Mouse (Mus musculus): Measurements from ENCODE around the gene Tnfsf12. TPM values are rescaled to one million over a fixed set of nuclear protein-coding genes. Genes with fewer than 3 reads are reported as not detected.

Gene Tnfsf12
- polyA plus RNA-seq, 1 experiment from 2014 or later = 2.1 TPM

- Histone ChIP-seq H3K36me3 (replicated peaks) (peaks cover 61% of the 10 kb centered on the region), H3K9me3 (replicated peaks) (no peaks in the 10 kb centered on the region), H3K4me1 (replicated peaks) (peaks cover 54% of the 10 kb centered on the region), H3K27ac (replicated peaks) (no peak overlapping the region), H3K4me3 (replicated peaks) (no peak overlapping the region), H3K27me3 (no peaks in the 10 kb centered on the region), H3K4me2 (no peak overlapping the region), H3K9ac (no peak overlapping the region)
- WGBS (ENCODE audit: insufficient replicate concordance) = 83% methylated on average over 2 of the region's 2 CpGs
- ATAC-seq (ENCODE audit: insufficient read depth) = no peak
Observed at GRCm38 (mm10) chr11:69679144-69679543, 16.5 kb downstream of the Tnfsf12 start.

GRCm38 (mm10) chr11:69672211-69672706 lies 23.4 kb downstream of the Tnfsf12 start, which contains the start of gene Eif4a1:
TSS of gene Eif4a1 (minus strand) at chr11:69672423.
- Histone ChIP-seq H3K9ac (peak within 1 kb of the TSS; percentile 92), H3K27ac (replicated peaks) (peak within 1 kb of the TSS; percentile 96), H3K9me3 (replicated peaks) (no peaks in the 10 kb centered on the region), H3K36me3 (replicated peaks) (peaks cover 84% of the 10 kb centered on the region), H3K4me2 (peak within 1 kb of the TSS; percentile 79), H3K27me3 (no peaks in the 10 kb centered on the region), H3K4me1 (replicated peaks) (peaks cover 44% of the 10 kb centered on the region), H3K4me3 (replicated peaks) (peak within 1 kb of the TSS; percentile 90)
- peak; percentile 96 for ATAC-seq (ENCODE audit: insufficient read depth)
- under 1% methylated on average over 36 of the region's 36 CpGs for WGBS (ENCODE audit: insufficient replicate concordance)

DNA sequence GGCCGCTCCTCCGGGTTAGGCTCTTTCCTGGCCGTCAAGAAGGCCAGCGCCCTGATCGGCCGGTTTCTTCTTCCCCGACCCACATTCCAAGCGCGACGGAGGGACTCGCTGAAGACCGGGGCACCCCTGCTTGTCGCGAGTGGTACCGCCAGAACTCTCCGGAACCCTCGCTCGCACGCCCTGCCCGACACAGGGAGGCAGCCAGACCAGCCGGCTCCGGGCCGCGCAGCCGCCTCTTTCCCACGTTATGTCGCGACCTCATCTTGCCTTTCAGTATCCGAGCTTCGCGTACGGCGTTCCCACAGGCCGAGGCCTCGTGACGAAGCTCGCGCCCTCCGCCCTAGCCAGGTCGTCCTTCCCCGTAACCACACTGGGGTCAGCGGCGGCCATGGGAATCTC lies 23.9 kb downstream of the Tnfsf12 start:
- Histone ChIP-seq H3K36me3 (replicated peaks) (peaks cover 84% of the 10 kb centered on the region), H3K4me1 (replicated peaks) (peaks cover 44% of the 10 kb centered on the region), H3K9ac (peak overlapping the region; percentile 92), H3K4me3 (replicated peaks) (peak overlapping the region; percentile 90), H3K27ac (replicated peaks) (peak overlapping the region; percentile 96), H3K27me3 (no peaks in the 10 kb centered on the region), H3K4me2 (peak overlapping the region; percentile 79), H3K9me3 (replicated peaks) (no peaks in the 10 kb centered on the region)
- under 1% methylated on average over 43 of the region's 43 CpGs for WGBS (ENCODE audit: insufficient replicate concordance)
- peak; percentile 3; the same call in 1 of the 2 replicates for ATAC-seq (ENCODE audit: insufficient read depth)

GRCm38 (mm10) chr11:69670786-69671725 lies 24.6 kb downstream of the Tnfsf12 start:
- Histone ChIP-seq H3K4me2 (peak overlapping the region; percentile 79), H3K9me3 (replicated peaks) (no peaks in the 10 kb centered on the region), H3K27me3 (no peaks in the 10 kb centered on the region), H3K27ac (replicated peaks) (peak overlapping the region; percentile 96), H3K4me3 (replicated peaks) (peak overlapping the region; percentile 90), H3K4me1 (replicated peaks) (peaks cover 50% of the 10 kb centered on the region), H3K9ac (peak overlapping the region; percentile 92), H3K36me3 (replicated peaks) (peaks cover 84% of the 10 kb centered on the region)
- under 1% methylated on average over 61 of the region's 61 CpGs for WGBS (ENCODE audit: insufficient replicate concordance)
- ATAC-seq (ENCODE audit: insufficient read depth) = peak; percentile 58

GRCm38 (mm10) chr11:69666665-69667005 lies 29.0 kb downstream of the Tnfsf12 start:
- peaks cover 59% of the 10 kb centered on the region for H3K4me1 ChIP-seq (replicated peaks)
- no peak overlapping the region for H3K4me2 ChIP-seq
- H3K27ac ChIP-seq (replicated peaks) = peak overlapping the region; percentile 48; the same call in 1 of the 2 replicates
- H3K36me3 ChIP-seq (replicated peaks) = peaks cover 71% of the 10 kb centered on the region
- no peak overlapping the region for H3K9ac ChIP-seq
- H3K27me3 ChIP-seq = no peaks in the 10 kb centered on the region
- H3K9me3 ChIP-seq (replicated peaks) = no peaks in the 10 kb centered on the region
- no peak for ATAC-seq (ENCODE audit: insufficient read depth)
- 79% methylated on average over 3 of the region's 3 CpGs for WGBS (ENCODE audit: insufficient replicate concordance)
- H3K4me3 ChIP-seq (replicated peaks) = no peak overlapping the region

DNA sequence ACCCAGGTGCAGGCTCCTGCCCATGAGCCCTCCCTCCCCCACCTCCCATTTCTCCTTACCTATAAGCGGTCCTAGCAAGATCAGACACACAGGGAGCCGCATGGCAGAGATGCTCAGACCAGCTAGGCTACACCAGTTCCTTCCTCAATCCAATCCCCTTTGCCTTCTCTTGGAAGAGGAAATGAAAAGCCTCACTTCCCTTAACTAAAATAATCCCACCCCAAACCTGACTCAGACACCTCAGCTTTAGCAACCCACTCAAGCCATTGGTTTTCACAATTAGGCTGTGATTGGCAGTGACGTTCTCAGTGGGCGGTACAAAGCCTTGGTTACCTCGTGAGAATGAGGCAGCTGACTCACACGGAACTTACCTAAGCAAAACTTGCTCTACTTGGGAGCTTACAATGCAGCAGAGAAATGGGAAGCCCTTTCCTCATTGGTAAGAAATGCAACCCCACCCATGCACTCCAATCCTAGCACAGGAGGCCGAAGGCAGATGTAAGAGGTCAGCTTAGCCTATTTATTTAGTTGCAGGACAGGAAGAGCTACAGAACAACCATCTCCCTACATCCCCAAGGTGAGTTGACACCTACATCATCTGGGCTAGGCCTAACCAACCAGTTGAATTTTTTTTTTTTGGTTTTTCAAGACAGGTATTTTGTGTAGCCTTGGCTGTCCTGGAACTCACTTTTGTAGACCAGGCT lies 29.5 kb downstream of the Tnfsf12 start, which contains the start of gene Cd68:
Cd68 (minus strand) TSS at position 193 of the 704 bp plus-strand sequence.
- Histone ChIP-seq H3K4me3 (replicated peaks) (peak within 1 kb of the TSS; percentile 9; the same call in 1 of the 2 replicates), H3K4me2 (peak within 1 kb of the TSS; percentile 8; the same call in 1 of the 2 replicates), H3K27ac (replicated peaks) (peak within 1 kb of the TSS; percentile 48), H3K4me1 (replicated peaks) (peaks cover 62% of the 10 kb centered on the region), H3K9ac (no peak within 1 kb of the TSS), H3K36me3 (replicated peaks) (peaks cover 71% of the 10 kb centered on the region), H3K9me3 (replicated peaks) (no peaks in the 10 kb centered on the region), H3K27me3 (no peaks in the 10 kb centered on the region)
- no peak for ATAC-seq (ENCODE audit: insufficient read depth)
- WGBS (ENCODE audit: insufficient replicate concordance) = 20% methylated on average over 7 of the region's 7 CpGs

DNA sequence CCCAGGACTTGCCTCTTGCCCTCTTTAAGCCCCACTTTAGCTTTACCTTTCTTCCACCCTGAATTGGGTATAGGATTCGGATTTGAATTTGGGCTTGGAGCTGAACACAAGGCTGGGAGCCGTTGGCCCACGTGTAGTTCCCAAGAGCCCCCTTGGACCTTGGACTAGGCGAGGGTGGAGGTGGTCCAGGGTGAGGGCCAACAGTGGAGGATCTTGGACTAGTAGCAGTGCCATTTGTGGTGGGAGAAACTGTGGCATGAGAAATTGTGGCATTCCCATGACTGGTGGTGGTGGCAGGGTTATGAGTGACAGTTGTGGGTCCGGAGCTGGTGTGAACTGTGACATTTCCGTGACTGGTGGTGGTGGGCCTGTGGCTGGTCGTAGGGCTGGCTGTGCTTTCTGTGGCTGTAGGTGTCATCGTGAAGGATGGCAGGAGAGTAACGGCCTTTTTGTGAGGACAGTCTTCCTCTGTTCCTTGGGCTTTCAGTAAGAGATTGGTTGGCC lies 30.1 kb downstream of the Tnfsf12 start:
- no peaks in the 10 kb centered on the region for H3K9me3 ChIP-seq (replicated peaks)
- peaks cover 62% of the 10 kb centered on the region for H3K4me1 ChIP-seq (replicated peaks)
- peak overlapping the region; percentile 8; the same call in 1 of the 2 replicates for H3K4me2 ChIP-seq
- H3K36me3 ChIP-seq (replicated peaks) = peaks cover 67% of the 10 kb centered on the region
- 68% methylated on average over 9 of the region's 9 CpGs for WGBS (ENCODE audit: insufficient replicate concordance)
- ATAC-seq (ENCODE audit: insufficient read depth) = no peak
- H3K27ac ChIP-seq (replicated peaks) = peak overlapping the region; percentile 48
- peak overlapping the region; percentile 9; the same call in 1 of the 2 replicates for H3K4me3 ChIP-seq (replicated peaks)
- H3K9ac ChIP-seq = no peak overlapping the region
- H3K27me3 ChIP-seq = no peaks in the 10 kb centered on the region

DNA sequence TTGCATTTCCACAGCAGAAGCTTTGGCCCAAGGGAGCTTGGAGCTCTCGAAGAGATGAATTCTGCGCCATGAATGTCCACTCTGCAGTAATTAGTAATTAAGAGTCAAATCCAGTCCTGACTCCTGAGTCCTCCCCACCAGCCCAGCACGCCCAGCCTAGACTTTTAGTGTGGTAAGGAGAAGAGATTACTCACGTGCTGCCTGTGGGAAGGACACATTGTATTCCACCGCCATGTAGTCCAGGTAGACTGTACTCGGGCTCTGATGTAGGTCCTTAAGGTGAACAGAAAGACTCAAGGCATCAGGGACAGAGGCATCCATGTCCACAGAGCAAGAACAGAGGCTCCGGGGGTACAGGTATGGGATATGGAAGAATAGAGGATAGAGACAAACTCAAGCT lies 30.8 kb downstream of the Tnfsf12 start:
- H3K4me3 ChIP-seq (replicated peaks) = no peak overlapping the region
- no peaks in the 10 kb centered on the region for H3K9me3 ChIP-seq (replicated peaks)
- no peaks in the 10 kb centered on the region for H3K27me3 ChIP-seq
- no peak overlapping the region for H3K4me2 ChIP-seq
- H3K4me1 ChIP-seq (replicated peaks) = peaks cover 60% of the 10 kb centered on the region
- 83% methylated on average over 7 of the region's 7 CpGs for WGBS (ENCODE audit: insufficient replicate concordance)
- H3K36me3 ChIP-seq (replicated peaks) = peaks cover 67% of the 10 kb centered on the region
- H3K9ac ChIP-seq = no peak overlapping the region
- H3K27ac ChIP-seq (replicated peaks) = peak overlapping the region; percentile 94
- ATAC-seq (ENCODE audit: insufficient read depth) = no peak

- H3K27me3 ChIP-seq = no peaks in the 10 kb centered on the region
- peak overlapping the region; percentile 94 for H3K27ac ChIP-seq (replicated peaks)
- H3K9me3 ChIP-seq (replicated peaks) = no peaks in the 10 kb centered on the region
- peak overlapping the region; percentile 81 for H3K4me2 ChIP-seq
- peaks cover 64% of the 10 kb centered on the region for H3K36me3 ChIP-seq (replicated peaks)
- H3K9ac ChIP-seq = no peak overlapping the region
- no peak overlapping the region for H3K4me3 ChIP-seq (replicated peaks)
- H3K4me1 ChIP-seq (replicated peaks) = peaks cover 49% of the 10 kb centered on the region
- WGBS (ENCODE audit: insufficient replicate concordance) = 59% methylated on average over 6 of the region's 6 CpGs
- ATAC-seq (ENCODE audit: insufficient read depth) = no peak
Observed at GRCm38 (mm10) chr11:69663795-69664194, 31.9 kb downstream of the Tnfsf12 start.

- Histone ChIP-seq H3K27ac (replicated peaks) (peak overlapping the region; percentile 94), H3K4me3 (replicated peaks) (peak overlapping the region; percentile 70), H3K4me2 (peak overlapping the region; percentile 81), H3K9me3 (replicated peaks) (no peaks in the 10 kb centered on the region), H3K4me1 (replicated peaks) (peaks cover 48% of the 10 kb centered on the region), H3K27me3 (no peaks in the 10 kb centered on the region), H3K36me3 (replicated peaks) (peaks cover 64% of the 10 kb centered on the region), H3K9ac (peak overlapping the region; percentile 61)
- ATAC-seq (ENCODE audit: insufficient read depth) = no peak
- 64% methylated on average over 13 of the region's 13 CpGs for WGBS (ENCODE audit: insufficient replicate concordance)
Observed at GRCm38 (mm10) chr11:69662967-69663671, 32.5 kb downstream of the Tnfsf12 start.
